Mouse (Mus musculus) kidney, postnatal 0 days (tissue): ENCODE measurements around the gene Ppp2r5a. TPM values are rescaled to one million over a fixed set of nuclear protein-coding genes. Genes with fewer than 3 reads are reported as not detected.
A peak's percentile ranks its signal among the peaks of the same experiment; 100 is the strongest.

ENCODE experiments used
- ATAC-seq: fragments of 200-750 bp; cut with Nextera tagmentation; replicated peaks from 2 replicates; pipeline ENCODE4 v1.8.0; 2017; ENCODE audit warnings: low read depth, moderate number of reproducible peaks, moderate TSS enrichment, moderate library complexity; ENCODE audit not compliant: low FRiP score
- DNase-seq: peaks from one replicate; pipeline ENCODE4 v3.0.0-alpha.2; 2016; ENCODE audit warnings: low spot score
- H3K27ac ChIP-seq: fragments of 300-500 bp; sonication (generic); 2 replicates; pipeline ENCODE4 v1.5.1; 2014; ENCODE audit warnings: mild to moderate bottlenecking
- H3K27me3 ChIP-seq: fragments of 300-500 bp; sonication (generic); 2 replicates; pipeline ENCODE4 v1.6.1; 2014; ENCODE audit warnings: low read length, mixed read lengths; ENCODE audit not compliant: insufficient read depth
- H3K36me3 ChIP-seq: fragments of 300-500 bp; sonication (generic); 2 replicates; pipeline ENCODE4 v1.6.1; 2014; ENCODE audit warnings: low read length, mixed read lengths; ENCODE audit not compliant: insufficient read depth
- H3K4me1 ChIP-seq: fragments of 300-500 bp; sonication (generic); replicated peaks from 2 replicates; pipeline ENCODE4 v1.6.1; 2014; ENCODE audit warnings: antibody characterized with exemption, low read length, mixed read lengths; ENCODE audit not compliant: insufficient read depth
- H3K4me2 ChIP-seq: fragments of 300-500 bp; sonication (generic); 2 replicates; pipeline ENCODE4 v1.6.1; 2014; ENCODE audit warnings: mild to moderate bottlenecking, low read length, moderate library complexity, mixed read lengths
- H3K4me3 ChIP-seq: fragments of 300-500 bp; sonication (generic); replicated peaks from 2 replicates; pipeline ENCODE4 v1.5.1; 2014; ENCODE audit warnings: low read depth, low read length
- H3K9ac ChIP-seq: fragments of 300-500 bp; sonication (generic); 2 replicates; pipeline ENCODE4 v1.6.1; 2014; ENCODE audit warnings: low read depth, low read length
- H3K9me3 ChIP-seq: fragments of 300-500 bp; sonication (generic); replicated peaks from 2 replicates; pipeline ENCODE4 v1.6.1; 2016; ENCODE audit warnings: low read length, inconsistent platforms, mixed read lengths
- CTCF ChIP-seq: IDR thresholded peaks from 2 replicates; pipeline ENCODE4 v1.5.1; 2016; ENCODE audit warnings: antibody characterized with exemption, low read depth, mild to moderate bottlenecking, moderate library complexity
- WGBS: fragments of 180-500 bp; shearing (Covaris S2); extraction: QIAGEN DNeasy Blood & Tissue Kit; methylation state at CpG from one replicate; pipeline ENCODE4 v1.1.7; 2014; 5-methylcytosine and 5-hydroxymethylcytosine counted together
- polyA plus RNA-seq: library from polyadenylated mRNA; unstranded; fragments of >200 nt; fragmentation: Nextera tagmentation; extraction: Ambion mirVana; gene quantifications from 2 replicates; pipeline ENCODE4 v1.2.1, GENCODE M21; 2015

Ppp2r5a gene
- polyA plus RNA-seq, 1 experiment from 2014 or later: 39.8 TPM

DNA sequence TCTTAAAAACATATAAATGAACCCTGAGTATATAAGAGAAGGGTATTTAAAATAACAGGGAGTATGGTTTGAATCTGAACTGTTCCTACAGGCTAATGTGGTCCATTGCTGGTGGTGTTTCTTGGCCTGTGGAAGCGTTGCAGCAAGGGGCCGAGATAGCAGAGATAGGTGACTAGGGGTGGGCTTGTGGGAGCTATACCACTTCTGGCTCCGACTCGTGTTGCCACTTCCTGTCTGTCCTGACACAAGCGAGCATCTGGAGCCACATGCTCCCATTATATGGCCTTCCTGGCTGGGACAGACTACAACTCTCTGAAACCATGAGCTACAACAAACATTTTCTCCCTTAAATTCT is 27.5 kb downstream of the Ppp2r5a start:
- WGBS: 83% methylated on average over 5 of the region's 5 CpGs
- H3K4me1 ChIP-seq: no peaks in the 10 kb centered on the region
- H3K27ac ChIP-seq: no peak overlapping the region
- no peak overlapping the region for H3K4me3 ChIP-seq
- no peaks in the 10 kb centered on the region for H3K9me3 ChIP-seq
- no peak for DNase-seq
- H3K9ac ChIP-seq: no peak overlapping the region
- TF ChIP-seq CTCF: no peak
- H3K4me2 ChIP-seq: no peak overlapping the region
- H3K36me3 ChIP-seq: no peaks in the 10 kb centered on the region
- H3K27me3 ChIP-seq: no peaks in the 10 kb centered on the region
- ATAC-seq: no peak

DNA sequence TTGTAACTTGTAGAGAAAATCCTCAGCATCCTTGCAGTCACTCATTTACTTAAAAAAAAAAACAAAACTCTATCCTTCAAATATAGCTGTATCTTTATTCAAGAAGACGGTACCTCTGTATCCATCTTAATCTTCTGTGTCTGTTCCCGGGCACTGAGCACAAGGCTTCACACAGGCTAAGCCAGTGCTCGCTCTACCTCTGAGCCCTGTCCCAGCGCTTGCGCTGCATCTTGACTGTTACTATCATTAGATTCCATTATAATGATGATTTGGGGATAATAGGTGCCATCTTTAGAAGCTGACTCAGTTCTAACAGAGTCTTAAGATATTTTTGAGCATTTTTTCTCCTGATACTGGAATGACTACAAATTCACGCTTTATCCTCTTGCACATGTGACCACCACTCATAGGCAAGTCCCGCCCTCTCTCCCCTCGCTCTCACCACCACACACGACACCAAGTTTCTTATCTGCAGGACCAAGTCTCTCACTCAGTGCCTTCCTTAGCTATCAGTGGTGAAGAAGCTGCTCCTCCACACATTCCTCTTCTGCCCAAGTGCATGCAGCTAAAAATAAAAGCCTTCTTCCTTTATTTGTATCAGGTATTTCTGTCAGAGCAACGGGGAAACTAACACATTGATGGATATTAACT is 28.0 kb downstream of the Ppp2r5a start:
- Histone ChIP-seq H3K4me3 (no peak overlapping the region), H3K4me1 (no peaks in the 10 kb centered on the region), H3K9me3 (no peaks in the 10 kb centered on the region), H3K9ac (no peak overlapping the region), H3K4me2 (no peak overlapping the region), H3K36me3 (no peaks in the 10 kb centered on the region), H3K27ac (no peak overlapping the region), H3K27me3 (no peaks in the 10 kb centered on the region)
- WGBS: 90% methylated on average over 10 of the region's 10 CpGs
- no peak for TF ChIP-seq CTCF
- ATAC-seq (no peak), DNase-seq (no peak)

DNA sequence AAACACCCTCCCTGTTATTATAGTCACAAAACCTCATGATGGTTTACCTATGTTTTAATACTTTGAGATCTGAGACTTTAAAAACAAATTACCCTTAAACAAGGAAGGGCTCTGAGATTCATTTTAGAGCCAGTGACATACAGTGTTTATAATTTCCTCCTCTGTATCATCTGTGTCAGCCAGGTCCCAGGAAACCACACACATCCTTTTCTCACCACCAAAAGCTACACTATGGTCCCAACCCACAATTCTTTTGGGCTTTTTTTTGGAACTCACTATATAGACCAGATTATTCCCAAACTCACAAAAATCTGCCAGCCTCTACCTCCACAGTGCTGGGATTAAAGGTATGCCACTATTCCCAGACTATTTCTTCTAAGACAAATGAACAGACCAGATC is 33.9 kb downstream of the Ppp2r5a start:
- Histone ChIP-seq H3K27me3 (no peaks in the 10 kb centered on the region), H3K4me3 (no peak overlapping the region), H3K4me1 (no peaks in the 10 kb centered on the region), H3K4me2 (no peak overlapping the region), H3K27ac (no peak overlapping the region), H3K9me3 (no peaks in the 10 kb centered on the region), H3K36me3 (peaks cover 3% of the 10 kb centered on the region; the same call in 1 of the 2 replicates), H3K9ac (no peak overlapping the region)
- no peak for TF ChIP-seq CTCF
- DNase-seq (no peak), ATAC-seq (no peak)

DNA sequence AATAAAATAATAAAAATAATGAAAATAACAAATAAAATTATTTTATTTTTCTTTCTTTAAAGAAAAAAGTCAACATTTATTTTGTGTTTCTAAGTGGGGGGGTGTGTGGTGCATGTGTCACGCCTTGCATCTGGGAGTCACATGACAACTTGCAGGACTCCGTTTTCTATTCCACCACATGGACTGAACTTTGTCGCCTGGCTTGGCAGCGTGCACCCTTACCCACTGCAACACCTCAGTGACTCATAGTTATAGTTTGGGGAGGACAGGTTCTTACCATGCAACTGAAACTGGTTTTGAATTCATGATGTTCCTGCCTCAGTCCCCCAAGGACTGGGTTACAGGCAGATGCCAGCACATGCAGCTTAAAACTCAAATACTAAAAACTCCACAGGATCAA is 34.9 kb downstream of the Ppp2r5a start:
- Histone ChIP-seq H3K36me3 (peaks cover 3% of the 10 kb centered on the region; the same call in 1 of the 2 replicates), H3K4me2 (no peak overlapping the region), H3K4me1 (no peaks in the 10 kb centered on the region), H3K27ac (no peak overlapping the region), H3K9ac (no peak overlapping the region), H3K4me3 (no peak overlapping the region), H3K9me3 (no peaks in the 10 kb centered on the region), H3K27me3 (no peaks in the 10 kb centered on the region)
- WGBS: 76% methylated on average over 4 of the region's 4 CpGs
- no peak for DNase-seq
- no peak for TF ChIP-seq CTCF
- ATAC-seq: no peak

DNA sequence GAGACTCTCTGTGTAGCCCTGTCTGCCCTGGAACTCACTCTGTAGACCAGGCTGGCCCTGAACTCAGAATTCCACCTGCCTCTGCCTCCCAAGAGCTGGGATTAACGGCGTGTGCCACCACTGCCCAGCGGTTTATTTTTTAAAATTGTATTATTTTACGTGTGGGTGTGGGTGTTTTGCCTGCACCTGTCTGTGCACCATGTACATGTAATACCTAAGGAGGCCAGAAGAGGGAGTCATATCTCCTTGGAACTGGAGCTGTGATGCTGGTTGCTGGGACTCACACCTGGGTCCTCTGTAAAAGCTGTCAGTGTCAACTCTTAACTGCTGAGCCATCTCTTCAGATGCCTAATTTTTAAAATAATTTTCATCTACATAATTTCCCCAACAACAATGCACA is 38.6 kb downstream of the Ppp2r5a start:
- H3K36me3 ChIP-seq: peaks cover 9% of the 10 kb centered on the region
- DNase-seq (peak; percentile 21), ATAC-seq (no peak)
- no peak overlapping the region for H3K9ac ChIP-seq
- WGBS: 80% methylated on average over 4 of the region's 4 CpGs
- H3K4me2 ChIP-seq: no peak overlapping the region
- H3K4me3 ChIP-seq: no peak overlapping the region
- H3K4me1 ChIP-seq: no peaks in the 10 kb centered on the region
- H3K9me3 ChIP-seq: no peaks in the 10 kb centered on the region
- TF ChIP-seq CTCF: peak; percentile 64
- no peak overlapping the region for H3K27ac ChIP-seq
- H3K27me3 ChIP-seq: no peaks in the 10 kb centered on the region

DNA sequence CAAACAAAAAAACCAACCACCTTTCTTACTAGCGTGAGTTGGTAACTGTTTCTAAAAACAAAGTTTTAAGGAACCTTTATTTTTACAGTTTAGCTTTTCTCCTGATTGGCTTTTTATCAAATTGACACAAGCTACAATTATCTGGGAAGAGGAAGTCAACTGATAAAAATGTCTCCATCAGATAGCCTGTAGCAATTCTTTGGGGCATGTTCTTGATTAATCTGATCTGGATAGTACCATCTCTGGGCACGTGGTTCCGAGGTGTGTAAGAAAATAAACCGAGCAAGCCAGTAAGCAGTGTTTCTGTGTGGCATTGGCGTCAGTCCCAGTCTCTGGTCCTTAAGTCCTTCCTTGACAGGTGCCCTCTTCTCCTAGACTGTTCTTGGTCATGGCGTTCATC is 40.7 kb downstream of the Ppp2r5a start:
- TF ChIP-seq CTCF: no peak
- no peak overlapping the region for H3K9ac ChIP-seq
- no peaks in the 10 kb centered on the region for H3K27me3 ChIP-seq
- ATAC-seq: no peak
- no peaks in the 10 kb centered on the region for H3K9me3 ChIP-seq
- no peak overlapping the region for H3K27ac ChIP-seq
- H3K36me3 ChIP-seq: peaks cover 19% of the 10 kb centered on the region
- H3K4me1 ChIP-seq: no peaks in the 10 kb centered on the region
- WGBS: 80% methylated on average over 6 of the region's 6 CpGs
- DNase-seq: no peak
- no peak overlapping the region for H3K4me3 ChIP-seq
- H3K4me2 ChIP-seq: no peak overlapping the region

DNA sequence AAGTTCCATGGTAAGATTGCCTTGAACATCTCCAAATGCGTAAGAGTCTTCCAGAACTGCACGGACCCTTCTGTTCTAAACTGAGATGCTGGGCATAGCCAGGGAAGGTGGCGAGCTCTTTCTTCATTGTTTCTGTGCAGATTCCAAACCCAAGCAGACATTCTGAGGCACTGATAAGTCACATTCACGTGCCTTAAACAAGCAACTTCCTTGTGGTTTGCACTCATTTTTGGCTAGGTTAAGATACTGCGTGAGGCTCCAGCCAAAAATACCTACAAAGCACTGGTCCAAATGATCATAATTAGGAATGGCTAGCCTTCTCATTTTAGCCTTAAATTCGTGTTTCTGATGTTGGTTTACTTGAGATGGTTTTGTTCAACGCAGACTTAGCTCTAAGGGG is 43.6 kb downstream of the Ppp2r5a start:
- Histone ChIP-seq H3K27me3 (no peaks in the 10 kb centered on the region), H3K9ac (no peak overlapping the region), H3K9me3 (no peaks in the 10 kb centered on the region), H3K27ac (no peak overlapping the region), H3K4me2 (no peak overlapping the region), H3K4me1 (no peaks in the 10 kb centered on the region), H3K36me3 (peaks cover 33% of the 10 kb centered on the region), H3K4me3 (no peak overlapping the region)
- ATAC-seq (no peak), DNase-seq (no peak)
- WGBS: 91% methylated on average over 7 of the region's 7 CpGs
- no peak for TF ChIP-seq CTCF
